Mouse (Mus musculus) C2C12 (cell line): Measurements from ENCODE around the gene Rest. TPM values are rescaled to one million over a fixed set of nuclear protein-coding genes. Genes with fewer than 3 reads are reported as not detected.
A peak's percentile ranks its signal among the peaks of the same experiment; 100 is the strongest.

Source experiments
- H3K27me3 ChIP-seq: one replicate; pipeline ENCODE4 v1.6.1; 2011; ENCODE audit not compliant: control insufficient read depth, insufficient read depth, insufficient read length
- H3K36me3 ChIP-seq: one replicate; pipeline ENCODE4 v1.6.1; 2011; ENCODE audit not compliant: control insufficient read depth, insufficient read depth
- H3K4me3 ChIP-seq: one replicate; pipeline ENCODE4 v1.5.1; 2011; ENCODE audit warnings: mild to moderate bottlenecking, control low read depth; ENCODE audit not compliant: poor library complexity, insufficient read depth, severe bottlenecking
- H3K79me2 ChIP-seq: one replicate; pipeline ENCODE4 v1.6.1; 2011; ENCODE audit not compliant: control insufficient read depth, insufficient read depth
- H3K79me3 ChIP-seq: one replicate; pipeline ENCODE4 v1.6.1; 2011; ENCODE audit warnings: low read depth, control low read depth
- H3ac ChIP-seq: one replicate; pipeline ENCODE3; 2011; ENCODE audit warnings: low read depth; ENCODE audit not compliant: control insufficient read depth, insufficient read length
- CEBPB ChIP-seq: IDR thresholded peaks from one replicate; pipeline ENCODE4 v1.6.1; 2011; ENCODE audit warnings: low read depth, mild to moderate bottlenecking, control low read depth, moderate library complexity
- CTCF ChIP-seq: IDR thresholded peaks from one replicate; pipeline ENCODE4 v1.5.1; 2011; ENCODE audit not compliant: control insufficient read depth, insufficient read depth, insufficient read length
- FOSL1 ChIP-seq: IDR thresholded peaks from one replicate; pipeline ENCODE4 v1.8.0; 2011; ENCODE audit warnings: mild to moderate bottlenecking, low read length; ENCODE audit not compliant: poor library complexity, insufficient read depth, severe bottlenecking
- MAX ChIP-seq: IDR thresholded peaks from one replicate; pipeline ENCODE4 v1.6.1; 2011; ENCODE audit warnings: mild to moderate bottlenecking, control low read depth
- MYOD1 ChIP-seq: IDR thresholded peaks from one replicate; pipeline ENCODE4 v1.6.1; 2011; ENCODE audit warnings: low read depth; ENCODE audit not compliant: control insufficient read depth, insufficient read length
- MYOG ChIP-seq: IDR thresholded peaks from one replicate; pipeline ENCODE4 v1.6.1; 2011; ENCODE audit not compliant: control insufficient read depth, insufficient read length; ENCODE audit errors: extremely low read depth
- USF1 ChIP-seq: IDR thresholded peaks from one replicate; pipeline ENCODE4 v1.6.1; 2011; ENCODE audit warnings: low read depth, mild to moderate bottlenecking, control low read depth, moderate library complexity
- polyA plus RNA-seq: library from polyadenylated mRNA; unstranded; fragments of >200 nt; fragmentation: generic; extraction: Trizol; gene quantifications from one replicate; pipeline ENCODE4 v1.2.1, GENCODE M21; 2012; ENCODE audit warnings: missing spikeins

Gene Rest
- polyA plus RNA-seq, 1 experiment, result 7.1 TPM

GRCm38 (mm10) chr5:77251656-77252055, 13.6 kb upstream of the Rest start:
- Histone ChIP-seq H3K4me3 (no peak overlapping the region), H3K79me3 (no peaks in the 10 kb centered on the region), H3K79me2 (no peaks in the 10 kb centered on the region), H3K27me3 (no peaks in the 10 kb centered on the region), H3ac (no peak overlapping the region), H3K36me3 (no peaks in the 10 kb centered on the region)
- no peak for TF ChIP-seq CEBPB
- TF ChIP-seq USF1, result no peak
- no peak for TF ChIP-seq MYOD1
- no peak for TF ChIP-seq CTCF
- no peak for TF ChIP-seq MYOG
- no peak for TF ChIP-seq MAX
- no peak for TF ChIP-seq FOSL1

- TF ChIP-seq MYOG (no peak), CEBPB (peak; percentile 83), USF1 (no peak), MAX (no peak), MYOD1 (peak; percentile 56), FOSL1 (peak; percentile 1)
- H3ac ChIP-seq, result no peak overlapping the region
- no peaks in the 10 kb centered on the region for H3K79me3 ChIP-seq
- H3K36me3 ChIP-seq, result no peaks in the 10 kb centered on the region
- H3K27me3 ChIP-seq, result no peaks in the 10 kb centered on the region
- no peak overlapping the region for H3K4me3 ChIP-seq
- H3K79me2 ChIP-seq, result no peaks in the 10 kb centered on the region
Measured at GRCm38 (mm10) chr5:77252115-77252827, 13.0 kb upstream of the Rest start.

GRCm38 (mm10) chr5:77253154-77253553, 12.1 kb upstream of the Rest start:
- Histone ChIP-seq H3K79me3 (no peaks in the 10 kb centered on the region), H3K27me3 (no peaks in the 10 kb centered on the region), H3K36me3 (no peaks in the 10 kb centered on the region), H3ac (no peak overlapping the region), H3K4me3 (no peak overlapping the region), H3K79me2 (no peaks in the 10 kb centered on the region)
- TF ChIP-seq MYOD1 (no peak), MAX (no peak), CEBPB (no peak), CTCF (no peak), MYOG (no peak), USF1 (no peak), FOSL1 (no peak)

GRCm38 (mm10) chr5:77254402-77254801, 10.9 kb upstream of the Rest start:
- Histone ChIP-seq H3K36me3 (no peaks in the 10 kb centered on the region), H3K79me3 (no peaks in the 10 kb centered on the region), H3K79me2 (no peaks in the 10 kb centered on the region), H3K4me3 (no peak overlapping the region), H3ac (no peak overlapping the region), H3K27me3 (no peaks in the 10 kb centered on the region)
- no peak for TF ChIP-seq MAX
- no peak for TF ChIP-seq FOSL1
- no peak for TF ChIP-seq MYOD1
- no peak for TF ChIP-seq MYOG
- TF ChIP-seq CTCF, result no peak
- no peak for TF ChIP-seq USF1
- no peak for TF ChIP-seq CEBPB

GRCm38 (mm10) chr5:77257603-77258002, 7.7 kb upstream of the Rest start:
- H3K79me2 ChIP-seq, result no peaks in the 10 kb centered on the region
- H3ac ChIP-seq, result no peak overlapping the region
- no peak for TF ChIP-seq USF1
- no peak for TF ChIP-seq CTCF
- H3K27me3 ChIP-seq, result no peaks in the 10 kb centered on the region
- H3K36me3 ChIP-seq, result no peaks in the 10 kb centered on the region
- no peaks in the 10 kb centered on the region for H3K79me3 ChIP-seq
- no peak overlapping the region for H3K4me3 ChIP-seq

GRCm38 (mm10) chr5:77259315-77259714, 6.0 kb upstream of the Rest start:
- TF ChIP-seq CEBPB, result no peak
- TF ChIP-seq CTCF, result no peak
- TF ChIP-seq FOSL1, result no peak
- no peak for TF ChIP-seq USF1
- no peak for TF ChIP-seq MYOG
- TF ChIP-seq MAX, result no peak
- no peak for TF ChIP-seq MYOD1
- Histone ChIP-seq H3K4me3 (no peak overlapping the region), H3K79me3 (no peaks in the 10 kb centered on the region), H3ac (no peak overlapping the region), H3K79me2 (no peaks in the 10 kb centered on the region), H3K36me3 (no peaks in the 10 kb centered on the region), H3K27me3 (no peaks in the 10 kb centered on the region)
